Mouse (Mus musculus) testis, adult 2 months (tissue): ENCODE results near the gene Aip.

Experiments used
- CTCF ChIP-seq: fragments of 200-500 bp; IDR thresholded peaks from 2 replicates; pipeline ENCODE4 v1.5.1; 2012; ENCODE audit warnings: low read depth, mild to moderate bottlenecking, inconsistent platforms, low read length, moderate library complexity; ENCODE audit not compliant: control insufficient read depth, insufficient read depth, insufficient replicate concordance
- POLR2A ChIP-seq: fragments of 200-500 bp; IDR thresholded peaks from 2 replicates; pipeline ENCODE4 v1.6.1; 2012; ENCODE audit warnings: low read depth, mild to moderate bottlenecking, inconsistent platforms, low read length, moderate library complexity; ENCODE audit not compliant: control insufficient read depth

GRCm38 (mm10) chr19:4079594-4079993 lies 46.1 kb downstream of the Aip start:
- TF ChIP-seq POLR2A: no peak
- no peak for TF ChIP-seq CTCF
